Mouse (Mus musculus): ENCODE data around the gene BC048507. TPM values are rescaled to one million over a fixed set of nuclear protein-coding genes. Genes with fewer than 3 reads are reported as not detected.
"Not testable (repeated sequence)": the region's sequence is repeated elsewhere in the genome, so short reads cannot be mapped to it uniquely, and the experiment has no call there.

Gene BC048507
- polyA plus RNA-seq (2014; fragmentation: Nextera tagmentation; extraction: Ambion mirVana) = not detected in 2 replicates

- no peak within 1 kb of the TSS for H3K9ac ChIP-seq (ENCODE audit: low read length)
- no peak within 1 kb of the TSS for H3K27ac ChIP-seq (ENCODE audit: low read depth, low read length)
- DNase-seq (ENCODE audit: low spot score) (no peak), ATAC-seq (no peak)
- no peaks in the 10 kb centered on the region for H3K9me3 ChIP-seq (replicated peaks; ENCODE audit: control insufficient read depth, low read length)
- no peak within 1 kb of the TSS for H3K4me2 ChIP-seq (ENCODE audit: low read length)
- H3K4me1 ChIP-seq (ENCODE audit: control insufficient read depth, insufficient read depth, low read length) = no peaks in the 10 kb centered on the region
- no peak within 1 kb of the TSS for H3K4me3 ChIP-seq (ENCODE audit: low read depth, low read length)
- WGBS = 88% methylated on average over 11 of the region's 11 CpGs
- H3K36me3 ChIP-seq (ENCODE audit: control insufficient read depth, insufficient read depth, low read length) = no peaks in the 10 kb centered on the region
- H3K27me3 ChIP-seq (replicated peaks; ENCODE audit: control insufficient read depth, insufficient read depth, low read length) = no peaks in the 10 kb centered on the region
These were observed at the start of gene BC048507 for GRCm38 (mm10) chr13:67863026-67863425. BC048507 (plus strand) TSS chr13:67863326.

DNA sequence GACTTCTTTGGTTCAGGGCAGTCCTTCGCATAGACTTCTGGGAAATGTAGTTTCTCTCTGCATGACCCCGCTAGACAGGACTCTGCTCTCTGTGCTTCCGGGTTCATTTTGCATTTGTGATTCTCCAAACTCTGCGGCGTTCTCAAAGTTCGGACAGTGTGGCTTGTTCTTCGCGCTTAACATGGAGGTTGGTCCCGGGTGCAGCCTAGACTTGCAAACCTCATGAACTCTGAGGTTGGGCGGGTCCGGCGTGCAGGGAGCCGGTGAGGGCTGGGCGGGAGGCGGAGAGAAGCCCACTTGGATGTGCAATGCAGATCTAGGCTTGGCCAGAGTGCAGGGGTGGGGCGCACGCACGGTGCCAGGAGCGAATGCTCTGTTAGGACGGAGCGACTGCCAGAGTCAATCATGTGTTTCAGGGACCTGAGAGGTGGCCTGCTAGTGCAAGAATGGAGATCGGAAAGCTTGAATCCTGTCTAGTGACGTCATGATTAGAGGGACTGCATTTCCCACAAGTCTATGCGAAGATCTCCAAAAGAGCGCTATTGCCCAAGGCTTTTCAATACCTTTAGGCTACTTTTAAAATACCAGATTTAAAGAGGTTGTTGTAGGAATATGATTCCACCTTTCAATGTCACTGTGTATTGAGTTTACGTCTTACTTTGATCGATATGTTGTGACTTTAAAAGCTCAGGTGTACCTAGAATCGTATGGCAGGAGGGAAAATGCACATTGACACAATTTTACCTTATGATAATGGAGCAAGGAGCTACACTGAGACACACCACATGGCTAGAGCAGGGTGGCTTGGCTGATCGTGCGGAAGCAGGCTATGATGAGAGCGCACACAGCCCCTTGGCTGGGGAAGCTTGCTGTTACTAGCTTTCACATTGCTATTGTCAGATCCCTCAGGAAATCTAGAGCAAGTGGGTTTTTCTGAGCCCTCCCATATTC lies 49.1 kb upstream of the BC048507 start, which contains the start of gene Zfp273:
Zfp273 (plus strand) TSS at position 31 of the 951 bp plus-strand sequence.
- Histone ChIP-seq H3K27ac (ENCODE audit: low read depth, low read length) (peak within 1 kb of the TSS; percentile 72), H3K4me3 (ENCODE audit: low read depth, low read length) (peak within 1 kb of the TSS; percentile 76), H3K4me2 (ENCODE audit: low read length) (peak within 1 kb of the TSS; percentile 64), H3K27me3 (replicated peaks; ENCODE audit: control insufficient read depth, insufficient read depth, low read length) (no peaks in the 10 kb centered on the region), H3K9ac (ENCODE audit: low read length) (peak within 1 kb of the TSS; percentile 69), H3K9me3 (replicated peaks; ENCODE audit: control insufficient read depth, low read length) (peaks cover 5% of the 10 kb centered on the region; the same call in 1 of the 2 replicates), H3K4me1 (ENCODE audit: control insufficient read depth, insufficient read depth, low read length) (no peaks in the 10 kb centered on the region), H3K36me3 (ENCODE audit: control insufficient read depth, insufficient read depth, low read length) (no peaks in the 10 kb centered on the region)
- WGBS = 6% methylated on average over 31 of the region's 31 CpGs
- peak; percentile 94 for DNase-seq (ENCODE audit: low spot score)
- peak; percentile 98 for ATAC-seq

- WGBS = 95% methylated on average over 1 of the region's 1 CpGs
- H3K36me3 ChIP-seq (ENCODE audit: control insufficient read depth, insufficient read depth, low read length) = peaks cover 7% of the 10 kb centered on the region; the same call in 1 of the 2 replicates
- H3K4me2 ChIP-seq (ENCODE audit: low read length) = no peak overlapping the region
- no peak for ATAC-seq
- DNase-seq (ENCODE audit: low spot score) = no peak
- no peaks in the 10 kb centered on the region for H3K27me3 ChIP-seq (replicated peaks; ENCODE audit: control insufficient read depth, insufficient read depth, low read length)
- H3K4me3 ChIP-seq (ENCODE audit: low read depth, low read length) = no peak overlapping the region
- H3K9ac ChIP-seq (ENCODE audit: low read length) = no peak overlapping the region
- H3K9me3 ChIP-seq (replicated peaks; ENCODE audit: control insufficient read depth, low read length) = peaks cover 12% of the 10 kb centered on the region
- no peaks in the 10 kb centered on the region for H3K4me1 ChIP-seq (ENCODE audit: control insufficient read depth, insufficient read depth, low read length)
- no peak overlapping the region for H3K27ac ChIP-seq (ENCODE audit: low read depth, low read length)
These were observed 44.5 kb upstream of the BC048507 start for GRCm38 (mm10) chr13:67818636-67819035.

- no peaks in the 10 kb centered on the region for H3K4me1 ChIP-seq (ENCODE audit: control insufficient read depth, insufficient read depth, low read length)
- no peak within 1 kb of the TSS for H3K27ac ChIP-seq (ENCODE audit: low read depth, low read length)
- peak within 1 kb of the TSS; percentile 67 for H3K9ac ChIP-seq (ENCODE audit: low read length)
- H3K27me3 ChIP-seq (replicated peaks; ENCODE audit: control insufficient read depth, insufficient read depth, low read length) = no peaks in the 10 kb centered on the region
- ATAC-seq (peak; percentile 85), DNase-seq (ENCODE audit: low spot score) (peak; percentile 92)
- 2% methylated on average over 14 of the region's 14 CpGs for WGBS
- peaks cover 7% of the 10 kb centered on the region; the same call in 1 of the 2 replicates for H3K9me3 ChIP-seq (replicated peaks; ENCODE audit: control insufficient read depth, low read length)
- peaks cover 8% of the 10 kb centered on the region for H3K36me3 ChIP-seq (ENCODE audit: control insufficient read depth, insufficient read depth, low read length)
- peak within 1 kb of the TSS; percentile 67 for H3K4me2 ChIP-seq (ENCODE audit: low read length)
- peak within 1 kb of the TSS; percentile 49 for H3K4me3 ChIP-seq (ENCODE audit: low read depth, low read length)
These were observed 32.2 kb upstream of the BC048507 start, which contains the start of gene Gm10037 for GRCm38 (mm10) chr13:67830911-67831336. Gm10037 (plus strand) TSS chr13:67831106.

DNA sequence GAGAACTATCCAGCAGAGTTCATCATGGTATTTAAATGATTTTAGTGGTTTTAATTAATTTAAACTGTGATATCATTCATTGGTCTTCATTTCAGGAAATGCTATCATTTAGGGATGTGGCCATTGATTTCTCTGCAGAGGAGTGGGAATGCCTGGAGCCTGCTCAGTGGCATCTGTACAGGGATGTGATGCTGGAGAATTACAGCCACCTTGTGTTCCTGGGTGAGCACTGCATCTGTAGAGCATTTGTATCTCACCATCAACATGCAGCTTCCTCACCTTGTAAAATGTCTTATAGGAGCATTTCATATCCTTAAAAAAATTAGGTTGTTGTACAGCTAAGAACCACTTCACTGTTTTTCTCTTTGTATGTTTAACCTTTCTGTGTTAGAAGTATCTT lies 30.0 kb upstream of the BC048507 start:
- H3K4me3 ChIP-seq (ENCODE audit: low read depth, low read length); H3K27ac ChIP-seq (ENCODE audit: low read depth, low read length); H3K4me1 ChIP-seq (ENCODE audit: control insufficient read depth, insufficient read depth, low read length); H3K36me3 ChIP-seq (ENCODE audit: control insufficient read depth, insufficient read depth, low read length); DNase-seq (ENCODE audit: low spot score); H3K9ac ChIP-seq (ENCODE audit: low read length); ATAC-seq; H3K4me2 ChIP-seq (ENCODE audit: low read length); H3K27me3 ChIP-seq (replicated peaks; ENCODE audit: control insufficient read depth, insufficient read depth, low read length); H3K9me3 ChIP-seq (replicated peaks; ENCODE audit: control insufficient read depth, low read length): not testable (repeated sequence)

- Histone ChIP-seq H3K9me3 (replicated peaks; ENCODE audit: control insufficient read depth, low read length) (no peaks in the 10 kb centered on the region), H3K36me3 (ENCODE audit: control insufficient read depth, insufficient read depth, low read length) (no peaks in the 10 kb centered on the region), H3K4me2 (ENCODE audit: low read length) (peak overlapping the region; percentile 50), H3K27ac (ENCODE audit: low read depth, low read length) (no peak overlapping the region), H3K9ac (ENCODE audit: low read length) (peak overlapping the region; percentile 44; the same call in 1 of the 2 replicates), H3K4me3 (ENCODE audit: low read depth, low read length) (peak overlapping the region; percentile 28; the same call in 1 of the 2 replicates), H3K27me3 (replicated peaks; ENCODE audit: control insufficient read depth, insufficient read depth, low read length) (no peaks in the 10 kb centered on the region), H3K4me1 (ENCODE audit: control insufficient read depth, insufficient read depth, low read length) (no peaks in the 10 kb centered on the region)
- 41% methylated on average over 6 of the region's 6 CpGs for WGBS
- DNase-seq (ENCODE audit: low spot score) (no peak), ATAC-seq (peak; percentile 29; the same call in 1 of the 2 replicates)
These were observed 19.4 kb upstream of the BC048507 start for GRCm38 (mm10) chr13:67843775-67844118.

GRCm38 (mm10) chr13:67844119-67844852 lies 18.8 kb upstream of the BC048507 start:
- H3K4me3 ChIP-seq (ENCODE audit: low read depth, low read length) = peak overlapping the region; percentile 28
- H3K4me2 ChIP-seq (ENCODE audit: low read length) = peak overlapping the region; percentile 50
- peak overlapping the region; percentile 45; the same call in 1 of the 2 replicates for H3K9ac ChIP-seq (ENCODE audit: low read length)
- no peaks in the 10 kb centered on the region for H3K4me1 ChIP-seq (ENCODE audit: control insufficient read depth, insufficient read depth, low read length)
- ATAC-seq (peak; percentile 85), DNase-seq (ENCODE audit: low spot score) (peak; percentile 85)
- no peaks in the 10 kb centered on the region for H3K36me3 ChIP-seq (ENCODE audit: control insufficient read depth, insufficient read depth, low read length)
- H3K27ac ChIP-seq (ENCODE audit: low read depth, low read length) = no peak overlapping the region
- WGBS = 2% methylated on average over 15 of the region's 19 CpGs
- H3K9me3 ChIP-seq (replicated peaks; ENCODE audit: control insufficient read depth, low read length) = no peaks in the 10 kb centered on the region
- no peaks in the 10 kb centered on the region for H3K27me3 ChIP-seq (replicated peaks; ENCODE audit: control insufficient read depth, insufficient read depth, low read length)

- Histone ChIP-seq H3K4me3 (ENCODE audit: low read depth, low read length) (peak overlapping the region; percentile 28), H3K36me3 (ENCODE audit: control insufficient read depth, insufficient read depth, low read length) (no peaks in the 10 kb centered on the region), H3K4me1 (ENCODE audit: control insufficient read depth, insufficient read depth, low read length) (no peaks in the 10 kb centered on the region), H3K9me3 (replicated peaks; ENCODE audit: control insufficient read depth, low read length) (no peaks in the 10 kb centered on the region), H3K27me3 (replicated peaks; ENCODE audit: control insufficient read depth, insufficient read depth, low read length) (no peaks in the 10 kb centered on the region), H3K27ac (ENCODE audit: low read depth, low read length) (no peak overlapping the region), H3K4me2 (ENCODE audit: low read length) (peak overlapping the region; percentile 50), H3K9ac (ENCODE audit: low read length) (peak overlapping the region; percentile 45; the same call in 1 of the 2 replicates)
- 14% methylated on average over 8 of the region's 8 CpGs for WGBS
- DNase-seq (ENCODE audit: low spot score) = no peak
- ATAC-seq = peak; percentile 55
These were observed 18.3 kb upstream of the BC048507 start for GRCm38 (mm10) chr13:67844853-67845194.
